29 mouse cellular contexts compared by ENCODE assay signal in the genomic region with DNA sequence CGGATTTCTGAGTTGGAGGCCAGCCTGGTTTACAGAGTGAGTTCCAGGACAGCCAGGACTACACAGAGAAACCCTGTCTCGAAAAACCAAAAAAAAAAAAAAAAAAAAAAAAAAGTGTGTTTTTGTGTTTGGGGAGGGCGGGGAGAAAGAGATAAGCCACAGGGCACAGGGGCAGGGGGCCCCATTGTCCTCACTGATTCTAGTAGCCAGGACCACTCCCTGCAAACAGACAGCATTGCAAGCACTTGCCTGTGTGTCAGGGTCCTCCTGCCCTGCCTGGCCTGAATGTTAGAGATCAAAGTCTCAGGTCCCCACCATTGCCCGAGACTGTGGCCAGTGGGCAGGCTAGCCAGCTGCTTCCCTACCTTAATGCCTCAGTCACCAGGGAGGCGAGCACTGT. TPM values are rescaled to one million over a fixed set of nuclear protein-coding genes. Genes with fewer than 3 reads are reported as not detected.
DNase-seq lines count a peak whose midpoint lies in the region; ATAC-seq and TF ChIP-seq lines count a peak whose summit lies in the region.
"Had no signal": no experiment of that assay in that cellular context is flagged by ENCODE, and none has a peak within 500 bp of the region (broad histone marks: within the 10 kb centered on the region; RNA-seq: fewer than 3 reads in every experiment).

No protein-coding gene starts in this region.

- ATAC-seq in heart, embryonic 12.5 days (ENCODE audit: insufficient number of reproducible peaks, low FRiP score) = no peak
- ATAC-seq in G1E (ENCODE audit: extremely low read depth, insufficient number of reproducible peaks, low FRiP score, poor library complexity, severe bottlenecking) = no peak
- peak; percentile 54; the same call in 1 of the 2 replicates for ATAC-seq in liver, embryonic 13.5 days (ENCODE audit: low read depth)
- ATAC-seq: forebrain, embryonic 13.5 days; forebrain, embryonic 16.5 days; hindbrain, embryonic 16.5 days; Patski had no signal

- no peak for TF ChIP-seq CTCF in E14TG2a.4 (conservative IDR thresholded peaks at IDR 0.05; ENCODE audit: low read length)
- TF ChIP-seq CTCF in G1E (IDR thresholded peaks at IDR 0.05; ENCODE audit: low read depth, low read length) = no peak

- 66% methylated on average over 5 of the region's 5 CpGs for WGBS in heart, embryonic 10.5 days
- 71% methylated on average over 5 of the region's 5 CpGs for WGBS in heart, embryonic 12.5 days
- 30% methylated on average over 5 of the region's 5 CpGs for WGBS in liver, embryonic 13.5 days (ENCODE audit: insufficient replicate concordance)

- no peak overlapping the region for H3K9ac ChIP-seq in heart, embryonic 12.5 days
- H3K9ac ChIP-seq in liver, embryonic 13.5 days = 0 out of 2 replicates have a peak overlapping the region, but pooled peaks have one; percentile 26
- H3K9ac ChIP-seq: forebrain, embryonic 13.5 days; heart, embryonic 15.5 days; hindbrain, embryonic 13.5 days had no signal

- H3K27me3 ChIP-seq in heart, embryonic 10.5 days (ENCODE audit: insufficient read depth, poor library complexity, severe bottlenecking) = no peaks in the 10 kb centered on the region
- no peaks in the 10 kb centered on the region for H3K27me3 ChIP-seq in heart, embryonic 12.5 days (replicated peaks)
- H3K27me3 ChIP-seq in E14TG2a.4 (ENCODE audit: insufficient read depth, low read length) (no peaks in the 10 kb centered on the region), G1E (ENCODE audit: insufficient read depth, low read length) (peaks cover 12% of the 10 kb centered on the region)
- H3K27me3 ChIP-seq in liver, embryonic 13.5 days = no peaks in the 10 kb centered on the region
- H3K27me3 ChIP-seq: forebrain, embryonic 13.5 days; heart, embryonic 15.5 days; hindbrain, embryonic 13.5 days; Patski had no signal

- no peak overlapping the region for H3K4me2 ChIP-seq in heart, embryonic 12.5 days
- H3K4me2 ChIP-seq in liver, embryonic 13.5 days = peak overlapping the region; percentile 21; the same call in 1 of the 2 replicates
- H3K4me2 ChIP-seq: forebrain, embryonic 13.5 days; heart, embryonic 11.5 days; heart, embryonic 15.5 days; hindbrain, embryonic 13.5 days had no signal

- no peaks in the 10 kb centered on the region for H3K9me3 ChIP-seq in heart, embryonic 10.5 days
- no peaks in the 10 kb centered on the region for H3K9me3 ChIP-seq in heart, embryonic 12.5 days (replicated peaks)
- no peaks in the 10 kb centered on the region for H3K9me3 ChIP-seq in E14TG2a.4 (ENCODE audit: low read length)
- no peaks in the 10 kb centered on the region for H3K9me3 ChIP-seq in G1E (replicated peaks)
- H3K9me3 ChIP-seq in liver, embryonic 13.5 days (replicated peaks) = no peaks in the 10 kb centered on the region
- H3K9me3 ChIP-seq: forebrain, embryonic 10.5 days; forebrain, embryonic 13.5 days; heart, embryonic 15.5 days; hindbrain, embryonic 10.5 days; hindbrain, embryonic 13.5 days had no signal

- H3K27ac ChIP-seq in heart, embryonic 10.5 days = peak overlapping the region; percentile 59; the same call in 1 of the 2 replicates
- no peak overlapping the region for H3K27ac ChIP-seq in heart, embryonic 12.5 days (ENCODE audit: poor library complexity, severe bottlenecking)
- no peak overlapping the region for H3K27ac ChIP-seq in liver, embryonic 13.5 days
- H3K27ac ChIP-seq: forebrain, embryonic 10.5 days; forebrain, embryonic 13.5 days; heart, adult 2 months; heart, embryonic 15.5 days; hindbrain, embryonic 10.5 days; hindbrain, embryonic 13.5 days had no signal

- no peak overlapping the region for H3K4me3 ChIP-seq in heart, embryonic 10.5 days
- H3K4me3 ChIP-seq in heart, embryonic 12.5 days = no peak overlapping the region
- H3K4me3 ChIP-seq in E14TG2a.4 (replicated peaks; ENCODE audit: low read length) (peak overlapping the region; percentile 71; the same call in 1 of the 2 replicates), G1E (ENCODE audit: low read depth, low read length) (peak overlapping the region; percentile 7; the same call in 1 of the 2 replicates)
- no peak overlapping the region for H3K4me3 ChIP-seq in liver, embryonic 13.5 days (replicated peaks)
- H3K4me3 ChIP-seq: forebrain, embryonic 10.5 days; forebrain, embryonic 13.5 days; heart, adult 2 months; heart, embryonic 15.5 days; hindbrain, embryonic 10.5 days; hindbrain, embryonic 13.5 days had no signal

- H3K36me3 ChIP-seq in heart, embryonic 10.5 days = peaks cover 19% of the 10 kb centered on the region
- peaks cover 22% of the 10 kb centered on the region for H3K36me3 ChIP-seq in heart, embryonic 12.5 days
- H3K36me3 ChIP-seq in E14TG2a.4 (ENCODE audit: insufficient read depth, low read length) (peaks cover 25% of the 10 kb centered on the region), G1E (replicated peaks) (peaks cover 23% of the 10 kb centered on the region)
- H3K36me3 ChIP-seq in liver, embryonic 13.5 days = peaks cover 16% of the 10 kb centered on the region

- DNase-seq in heart, embryonic 10.5 days (ENCODE audit: low spot score) = no peak
- DNase-seq in G1E (ENCODE audit: low spot score) = no peak
- no peak for DNase-seq in liver, embryonic 13.5 days
- DNase-seq in left cerebral cortex, adult 9 months (ENCODE audit: low spot score in 2 of 2) = no peak
- DNase-seq in kidney, adult 18-20 months = no peak
- no peak for DNase-seq in left cerebral cortex, adult 11 months (ENCODE audit: low spot score)
- DNase-seq: adrenal gland, postnatal 10 days; adrenal gland, postnatal 36 days; cerebellum, adult 18-20 months; cerebellum, adult 9-10 months; cerebellum, postnatal 14 days; gastrocnemius, postnatal 10 days; gastrocnemius, postnatal 36 days; heart, adult 2 months; heart, postnatal 10 days; heart, postnatal 36 days had no signal

- peaks cover 17% of the 10 kb centered on the region for H3K4me1 ChIP-seq in heart, embryonic 10.5 days
- no peaks in the 10 kb centered on the region for H3K4me1 ChIP-seq in heart, embryonic 12.5 days (replicated peaks)
- H3K4me1 ChIP-seq in E14TG2a.4 (replicated peaks; ENCODE audit: low read depth, low read length) (peaks cover 59% of the 10 kb centered on the region), G1E (ENCODE audit: insufficient read depth, low read depth, low read length) (peaks cover 14% of the 10 kb centered on the region)
- H3K4me1 ChIP-seq in liver, embryonic 13.5 days (replicated peaks) = peaks cover 27% of the 10 kb centered on the region
- H3K4me1 ChIP-seq: forebrain, embryonic 13.5 days; heart, embryonic 15.5 days had no signal

RNA-seq across cellular contexts. Expression of gene Znhit1, which starts 11.6 kb away (rescaled TPM):
- 92.7 and 103 TPM in 2 replicates for polyA plus RNA-seq in heart, embryonic 10.5 days (2016; fragmentation: Nextera tagmentation; extraction: Ambion mirVana)
- 74.4 and 78.1 TPM in 2 replicates for polyA plus RNA-seq in heart, embryonic 12.5 days (2016; fragmentation: Nextera tagmentation; extraction: Ambion mirVana)
- 88.7 and 113 TPM in 2 replicates for total RNA-seq in G1E (2014; fragmentation: Nextera tagmentation)
- total RNA-seq in G1E (2017) = 35.5 and 43.4 TPM in 2 replicates
- 247 and 287 TPM in 2 replicates for polyA plus RNA-seq in G1E (2012)
- polyA plus RNA-seq in liver, embryonic 13.5 days (2015; fragmentation: Nextera tagmentation; extraction: Ambion mirVana) = 57.8 and 61.7 TPM in 2 replicates

RNA-seq across cellular contexts. Expression of gene Plod3, which starts 12.6 kb away (rescaled TPM):
- 44.4 and 50.7 TPM in 2 replicates for polyA plus RNA-seq in heart, embryonic 10.5 days (2016; fragmentation: Nextera tagmentation; extraction: Ambion mirVana)
- 42.7 and 48.6 TPM in 2 replicates for polyA plus RNA-seq in heart, embryonic 12.5 days (2016; fragmentation: Nextera tagmentation; extraction: Ambion mirVana)
- total RNA-seq in G1E (2014; fragmentation: Nextera tagmentation) = 21.4 and 39.8 TPM in 2 replicates
- 19.7 and 20.7 TPM in 2 replicates for total RNA-seq in G1E (2017)
- 33.1 and 33.9 TPM in 2 replicates for polyA plus RNA-seq in G1E (2012)
- 12.8 and 13.7 TPM in 2 replicates for polyA plus RNA-seq in liver, embryonic 13.5 days (2015; fragmentation: Nextera tagmentation; extraction: Ambion mirVana)

RNA-seq across cellular contexts. Expression of gene Vgf, which starts 26.7 kb away (rescaled TPM):
- not detected in 2 replicates for polyA plus RNA-seq in heart, embryonic 10.5 days (2016; fragmentation: Nextera tagmentation; extraction: Ambion mirVana)
- 0.12 TPM in 1 of 2 replicates, not detected in the other for polyA plus RNA-seq in heart, embryonic 12.5 days (2016; fragmentation: Nextera tagmentation; extraction: Ambion mirVana)
- not detected in 2 replicates for total RNA-seq in G1E (2014; fragmentation: Nextera tagmentation)
- total RNA-seq in G1E (2017) = 0.06 and 0.11 TPM in 2 replicates
- 0.56 and 0.59 TPM in 2 replicates for polyA plus RNA-seq in G1E (2012)
- polyA plus RNA-seq in liver, embryonic 13.5 days (2015; fragmentation: Nextera tagmentation; extraction: Ambion mirVana) = not detected in 2 replicates
- total RNA-seq: gastrocnemius, adult 18-20 months; gastrocnemius, postnatal 36 days; granulocyte monocyte progenitor cell, adult 5-6 weeks; heart, adult 2 months; heart, postnatal 10 days had no signal
- polyA plus RNA-seq: heart, embryonic 15.5 days had no signal

RNA-seq across cellular contexts. Expression of gene Cldn15, which starts 33.0 kb away (rescaled TPM):
- 0.50 and 0.69 TPM in 2 replicates for polyA plus RNA-seq in heart, embryonic 10.5 days (2016; fragmentation: Nextera tagmentation; extraction: Ambion mirVana)
- 1.9 and 2.1 TPM in 2 replicates for polyA plus RNA-seq in heart, embryonic 12.5 days (2016; fragmentation: Nextera tagmentation; extraction: Ambion mirVana)
- total RNA-seq in G1E (2014; fragmentation: Nextera tagmentation) (1.6 TPM in 1 of 2 replicates, not detected in the other), G1E (2017) (0.05 TPM in 1 of 2 replicates, not detected in the other)
- 0.08 and 0.13 TPM in 2 replicates for polyA plus RNA-seq in G1E (2012)
- 2.3 and 3.0 TPM in 2 replicates for polyA plus RNA-seq in liver, embryonic 13.5 days (2015; fragmentation: Nextera tagmentation; extraction: Ambion mirVana)

RNA-seq across cellular contexts. Expression of gene Fis1, which starts 46.4 kb away (rescaled TPM):
- polyA plus RNA-seq in heart, embryonic 10.5 days (2016; fragmentation: Nextera tagmentation; extraction: Ambion mirVana) = 265 and 272 TPM in 2 replicates
- 245 and 251 TPM in 2 replicates for polyA plus RNA-seq in heart, embryonic 12.5 days (2016; fragmentation: Nextera tagmentation; extraction: Ambion mirVana)
- total RNA-seq in G1E (2014; fragmentation: Nextera tagmentation) = 143 and 157 TPM in 2 replicates
- total RNA-seq in G1E (2017) = 152 and 170 TPM in 2 replicates
- 439 and 593 TPM in 2 replicates for polyA plus RNA-seq in G1E (2012)
- polyA plus RNA-seq in liver, embryonic 13.5 days (2015; fragmentation: Nextera tagmentation; extraction: Ambion mirVana) = 190 and 196 TPM in 2 replicates

Comparison
In these comparisons a context has a peak if more than half of its experiments do, and no peak if none do; other contexts are left out.
1. H3K4me3 ChIP-seq: peak in E14TG2a.4 (single experiment) and G1E (single experiment); none in heart, embryonic 10.5 days (single experiment), heart, embryonic 12.5 days (single experiment) and liver, embryonic 13.5 days (single experiment).